Mouse (Mus musculus) heart, postnatal 25 days (tissue): ENCODE measurements around the gene Il12rb2. TPM values are rescaled to one million over a fixed set of nuclear protein-coding genes. Genes with fewer than 3 reads are reported as not detected.

Source experiments
- DNase-seq: peaks from one replicate; pipeline ENCODE4 v3.0.0; 2022; ENCODE audit warnings: low spot score
- intact Hi-C: fragments of 180-260 bp; cut with DNase I; formaldehyde crosslinking; loops from one replicate; pipeline ENCODE4 v1.15.1; 2025
- total RNA-seq, 2 experiments: library from RNA; stranded (reverse); gene quantifications; 2 replicates each; pipeline ENCODE4 v1.2.3; 2021

Gene Il12rb2
- total RNA-seq, 2 experiments from 2014 or later = 0.08 TPM; not detected in 1

DNA sequence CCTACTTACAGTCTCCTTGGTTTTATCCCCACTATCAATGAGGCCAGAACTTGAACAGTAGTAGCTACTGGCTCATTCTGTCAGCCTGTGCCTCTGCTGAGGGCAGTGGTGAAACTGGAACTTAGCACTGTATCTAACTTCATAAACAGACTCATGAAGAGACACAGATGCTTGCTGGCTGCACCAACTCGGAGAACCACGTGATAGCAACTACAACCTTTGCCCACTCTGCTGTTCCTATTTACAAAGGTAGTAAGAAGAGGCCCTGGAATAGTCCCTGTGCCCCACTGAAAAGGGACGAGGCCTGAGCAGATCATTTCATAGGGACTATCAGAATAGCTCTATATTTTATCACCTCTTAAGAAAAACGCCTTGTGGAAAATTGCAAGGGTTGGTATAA, 75.7 kb downstream of the Il12rb2 start:
- DNase-seq = no peak

GRCm38 (mm10) chr6:67298742-67299141, 77.2 kb downstream of the Il12rb2 start:
- DNase-seq = no peak
- intact Hi-C loops = no loop called here

More for the DNA sequence above, 75.7 kb downstream of the Il12rb2 start:
- intact Hi-C loops = no loop called here

- intact Hi-C loops = no loop called here
- DNase-seq = no peak
These were observed 79.9 kb downstream of the Il12rb2 start for GRCm38 (mm10) chr6:67296126-67296525.

DNA sequence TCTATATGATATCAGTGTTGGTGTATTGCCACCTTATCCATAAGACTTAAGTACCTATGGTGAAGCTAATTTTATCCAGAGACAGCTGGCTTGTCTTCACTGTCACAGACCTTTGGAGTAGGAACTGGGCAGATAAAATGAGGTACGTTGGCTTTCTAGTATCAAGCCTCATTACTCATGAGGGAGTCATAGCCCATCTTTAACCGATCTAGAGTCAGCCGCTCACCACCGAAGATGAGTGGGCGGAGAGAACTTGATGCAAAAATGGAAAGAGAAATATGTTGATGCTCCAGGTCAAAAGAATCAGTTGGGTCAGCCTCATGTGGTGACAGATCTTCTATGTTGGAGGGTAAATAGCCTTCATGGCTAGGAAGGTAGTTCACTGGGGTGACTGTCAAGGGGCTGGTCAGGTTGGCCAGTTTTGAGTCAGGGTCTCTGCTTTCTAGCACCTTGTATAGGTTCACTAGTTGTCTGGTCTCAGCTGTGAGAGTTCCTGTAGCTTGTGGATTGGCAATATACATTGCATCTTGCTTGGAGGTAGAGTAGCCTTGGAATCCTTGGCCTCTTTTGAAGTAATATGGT, 83.9 kb downstream of the Il12rb2 start:
- intact Hi-C loops = no loop called here
- DNase-seq = no peak

DNA sequence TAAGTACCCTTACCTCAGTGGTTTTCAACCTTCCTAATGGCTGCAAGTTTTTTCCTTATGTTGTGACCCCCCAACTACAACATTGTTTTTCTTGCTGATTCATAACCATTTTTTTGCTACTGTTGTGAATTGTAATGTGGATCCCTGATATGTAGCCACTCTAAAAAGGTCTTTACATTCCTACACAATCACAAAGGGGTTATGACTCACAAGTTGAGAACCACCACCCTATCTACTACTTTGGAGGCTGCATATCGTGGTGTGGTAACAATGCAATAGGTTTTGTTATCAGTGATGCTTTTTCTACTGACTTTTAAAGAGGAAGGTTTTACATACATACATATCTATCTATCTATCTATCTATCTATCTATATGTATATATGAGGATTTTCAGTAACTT, 93.1 kb downstream of the Il12rb2 start:
- intact Hi-C loops = no loop called here
- DNase-seq = no peak

DNA sequence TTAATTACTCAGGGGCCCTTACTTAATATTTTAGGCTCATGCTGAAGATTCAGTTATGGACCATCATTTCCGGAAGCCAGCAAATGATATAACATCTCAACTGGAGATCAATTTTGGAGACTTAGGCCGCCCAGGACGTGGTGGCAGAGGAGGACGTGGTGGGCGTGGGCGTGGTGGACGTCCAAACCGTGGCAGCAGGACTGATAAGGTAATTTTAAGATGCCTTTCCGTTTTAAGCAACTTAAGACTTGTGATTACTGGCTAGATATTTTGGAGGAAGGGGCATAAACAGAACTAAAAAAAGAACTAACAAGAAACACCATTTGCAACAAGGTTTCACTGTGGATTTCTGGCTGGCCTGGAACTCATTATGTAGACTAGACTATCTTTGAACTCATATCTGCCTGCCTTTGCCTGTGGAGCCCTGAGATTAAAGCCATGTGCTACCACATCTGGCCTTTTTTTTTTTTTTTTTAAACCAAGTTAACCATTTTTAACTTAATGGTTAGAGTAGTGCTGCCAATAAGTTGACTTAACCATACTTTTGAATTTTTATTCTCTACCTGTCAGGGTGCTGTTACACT, 94.3 kb downstream of the Il12rb2 start:
- intact Hi-C loops = no loop called here
- no peak for DNase-seq

DNA sequence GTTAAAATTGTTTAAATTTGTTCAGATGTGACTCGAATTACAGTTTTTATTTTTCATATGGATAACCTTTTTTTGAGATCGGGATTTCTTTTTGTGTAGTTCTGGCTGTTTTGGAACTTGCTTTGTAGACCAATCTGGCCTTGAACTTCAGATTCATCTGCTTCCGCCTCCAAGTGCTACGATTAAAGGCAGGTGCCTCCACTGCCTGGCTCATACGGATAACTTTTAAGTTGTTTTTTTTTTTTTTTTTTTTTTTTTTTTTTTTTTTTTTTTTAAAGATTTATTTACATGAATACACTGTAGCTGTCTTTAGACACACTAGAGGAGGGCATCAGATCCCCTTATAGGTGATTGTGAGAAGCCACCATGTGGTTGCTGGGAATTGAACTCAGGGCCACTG, 98.0 kb downstream of the Il12rb2 start:
- DNase-seq = no peak
- intact Hi-C loops = no loop called here

DNA sequence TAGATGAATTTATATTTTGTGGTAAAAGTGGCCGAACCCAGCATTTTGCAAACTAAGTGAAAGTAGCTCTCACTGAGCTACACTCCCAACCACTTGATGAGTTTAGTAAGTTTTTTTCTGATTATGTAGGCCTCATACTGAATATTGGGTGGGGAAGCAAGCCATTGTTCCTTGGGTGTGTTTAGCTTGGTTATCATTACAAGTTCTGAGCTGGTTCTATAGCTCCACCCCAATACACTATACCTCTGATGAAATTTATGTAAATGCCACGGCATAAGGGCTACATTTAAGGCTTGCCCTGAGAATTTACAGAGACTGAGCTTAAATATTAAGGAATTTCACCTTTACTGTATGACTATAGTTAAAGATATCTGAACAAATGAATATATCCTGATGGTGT, 106.5 kb downstream of the Il12rb2 start:
- intact Hi-C loops = loop anchor here (5.0 to 10.0 kb wide), 2 partner anchors 42 to 95 kb away; no protein-coding TSS in a partner anchor

DNA sequence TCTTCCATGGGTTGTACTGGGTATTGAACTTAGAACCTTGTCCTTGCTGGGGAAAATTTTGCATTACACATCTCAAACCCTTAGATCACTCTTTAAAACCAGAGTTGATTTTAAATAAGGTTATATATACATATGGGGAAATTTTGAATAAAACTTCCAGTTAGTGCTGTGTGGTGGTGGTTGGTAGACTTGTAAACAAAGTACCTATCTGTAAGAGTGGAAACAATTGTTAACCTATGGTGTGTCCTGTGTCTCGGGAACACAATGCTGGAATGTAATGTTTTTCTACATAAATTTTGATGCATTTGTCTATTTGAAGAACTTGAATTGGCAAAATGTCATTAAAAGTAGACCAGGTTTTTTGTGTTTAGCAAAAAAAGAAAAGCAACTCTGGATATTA, 107.0 kb downstream of the Il12rb2 start:
- DNase-seq = no peak
- intact Hi-C loops = loop anchor here (5.0 to 10.0 kb wide), 2 partner anchors 42 to 94 kb away; no protein-coding TSS in a partner anchor

More for the DNA sequence above, 106.5 kb downstream of the Il12rb2 start:
- DNase-seq = no peak

GRCm38 (mm10) chr6:67268245-67268612, 107.8 kb downstream of the Il12rb2 start:
- intact Hi-C loops = loop anchor here (5.0 to 10.0 kb wide), 2 partner anchors 41 to 93 kb away; no protein-coding TSS in a partner anchor

DNA sequence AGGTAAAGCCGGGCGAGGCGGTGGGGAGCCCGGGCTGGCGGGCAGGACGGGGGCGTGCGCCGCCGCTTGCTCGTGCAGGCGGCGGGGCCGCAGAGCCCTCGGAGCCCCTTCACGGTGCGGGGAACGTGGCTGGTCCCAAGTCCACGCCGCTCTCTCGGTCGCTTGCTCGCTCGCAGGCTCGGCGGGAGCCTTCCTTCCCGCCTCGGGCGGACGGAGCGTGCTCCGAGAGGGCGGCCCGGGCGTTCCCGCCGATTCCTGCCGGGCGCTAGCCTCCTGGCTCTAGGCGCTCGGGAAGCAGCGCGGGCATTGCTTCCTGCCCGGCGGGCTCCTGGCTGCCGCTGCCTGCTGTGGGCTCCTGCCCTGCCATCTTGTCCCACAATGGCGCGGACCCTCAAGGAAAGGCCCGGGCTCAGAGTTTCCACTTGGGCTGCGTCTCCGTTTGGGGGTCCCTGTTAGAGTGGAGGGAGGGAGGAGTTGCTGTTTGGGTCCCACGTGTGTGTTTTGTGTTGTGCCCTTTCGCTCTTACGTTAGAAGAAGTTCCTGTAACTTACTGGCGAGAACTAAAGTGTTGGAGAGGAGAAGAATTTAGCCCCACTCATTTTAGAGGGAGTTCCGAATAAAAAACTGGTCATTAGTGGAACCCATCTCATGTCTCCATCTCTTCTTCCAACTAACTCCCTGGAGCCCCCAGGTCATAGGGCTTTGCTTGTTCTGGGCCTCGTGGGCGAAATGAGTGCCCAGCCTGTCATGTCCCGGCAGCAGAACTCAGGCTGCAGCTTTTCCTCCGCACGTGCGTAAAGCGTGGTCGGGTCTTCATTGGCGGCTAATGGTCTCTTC, 108.4 kb downstream of the Il12rb2 start:
- intact Hi-C loops = loop anchor here (5.0 to 10.0 kb wide), 2 partner anchors 40 to 93 kb away; no protein-coding TSS in a partner anchor
- DNase-seq = peak; percentile 1

More at GRCm38 (mm10) chr6:67268245-67268612, 107.8 kb downstream of the Il12rb2 start:
- DNase-seq = no peak

DNA sequence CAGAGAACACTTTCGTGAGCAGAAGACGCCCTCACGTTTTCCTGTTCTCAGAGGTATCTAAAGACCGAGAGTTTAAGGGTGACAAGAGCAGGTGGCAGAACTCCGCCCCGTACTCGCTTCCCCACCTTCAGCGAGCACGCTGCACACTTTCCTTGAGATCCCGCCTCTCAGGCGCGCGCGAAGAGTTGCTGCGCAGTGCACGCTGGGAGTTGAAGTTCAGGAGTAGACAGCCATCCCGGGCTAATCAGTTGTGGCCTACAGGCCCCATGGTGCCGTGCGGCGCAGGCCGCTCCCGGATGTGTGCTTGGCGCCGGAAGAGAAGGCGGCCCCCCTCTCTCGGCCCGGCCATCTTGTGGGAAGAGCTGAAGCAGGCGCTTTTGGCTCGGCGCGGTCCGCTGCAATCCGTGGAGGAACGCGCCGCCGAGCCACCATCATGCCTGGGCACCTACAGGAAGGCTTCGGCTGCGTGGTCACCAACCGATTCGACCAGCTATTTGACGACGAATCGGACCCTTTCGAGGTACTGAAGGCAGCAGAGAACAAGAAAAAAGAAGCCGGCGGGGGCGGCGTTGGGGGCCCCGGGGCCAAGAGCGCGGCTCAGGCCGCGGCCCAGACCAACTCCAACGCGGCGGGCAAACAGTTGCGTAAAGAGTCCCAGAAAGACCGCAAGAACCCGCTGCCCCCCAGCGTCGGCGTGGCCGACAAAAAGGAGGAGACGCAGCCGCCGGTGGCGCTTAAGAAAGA, 109.2 kb downstream of the Il12rb2 start:
- peak; percentile 93 for DNase-seq
- intact Hi-C loops = loop anchor here (5.0 to 10.0 kb wide), 2 partner anchors 40 to 92 kb away; no protein-coding TSS in a partner anchor

- DNase-seq = no peak
- intact Hi-C loops = loop anchor here (5.0 to 10.0 kb wide), 2 partner anchors 39 to 91 kb away; no protein-coding TSS in a partner anchor
These were observed 109.8 kb downstream of the Il12rb2 start for GRCm38 (mm10) chr6:67266159-67266657.

DNA sequence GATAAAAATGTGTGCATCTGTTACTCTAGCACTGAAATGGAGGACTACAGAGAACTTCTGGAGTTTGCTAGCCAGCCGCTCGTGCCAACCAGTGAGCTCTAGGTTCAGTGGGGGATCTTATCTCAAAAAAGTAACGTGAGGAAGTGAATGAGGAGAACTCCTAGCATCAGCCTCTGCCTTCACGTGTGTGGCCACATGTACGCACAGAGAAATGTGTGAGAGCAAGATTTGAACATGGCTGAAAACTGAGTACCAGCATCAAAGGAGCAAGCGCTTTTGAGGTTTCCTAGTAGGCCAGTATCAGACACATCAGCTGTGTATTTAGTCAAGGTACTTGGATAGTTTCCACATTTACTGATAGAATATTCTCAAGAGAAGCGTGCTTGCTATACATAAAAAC, 111.1 kb downstream of the Il12rb2 start:
- no peak for DNase-seq
- intact Hi-C loops = loop anchor here (5.0 to 10.0 kb wide), 2 partner anchors 38 to 90 kb away; no protein-coding TSS in a partner anchor

DNA sequence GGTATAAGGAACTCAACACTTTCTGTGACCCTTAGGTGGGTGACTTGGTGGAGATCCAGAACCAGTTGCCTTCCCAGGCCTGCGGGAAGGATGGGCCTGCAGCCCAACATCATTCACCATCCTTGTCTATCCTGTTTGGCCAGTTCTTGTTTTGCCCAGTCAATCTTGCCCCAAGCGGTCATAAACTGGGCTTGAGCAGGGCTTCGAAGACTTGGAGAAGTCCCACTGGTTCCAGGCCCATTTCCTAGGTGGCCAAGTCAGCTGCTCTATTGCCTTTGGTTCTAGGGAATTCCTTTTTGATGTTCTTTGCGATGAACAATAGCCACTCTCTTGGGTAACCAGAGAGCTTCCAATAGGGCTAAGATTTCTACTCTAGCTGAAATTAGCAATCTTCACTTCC, 124.9 kb downstream of the Il12rb2 start:
- intact Hi-C loops = no loop called here
- DNase-seq = no peak

GRCm38 (mm10) chr6:67244451-67244850, 131.5 kb downstream of the Il12rb2 start:
- intact Hi-C loops = no loop called here
- no peak for DNase-seq

DNA sequence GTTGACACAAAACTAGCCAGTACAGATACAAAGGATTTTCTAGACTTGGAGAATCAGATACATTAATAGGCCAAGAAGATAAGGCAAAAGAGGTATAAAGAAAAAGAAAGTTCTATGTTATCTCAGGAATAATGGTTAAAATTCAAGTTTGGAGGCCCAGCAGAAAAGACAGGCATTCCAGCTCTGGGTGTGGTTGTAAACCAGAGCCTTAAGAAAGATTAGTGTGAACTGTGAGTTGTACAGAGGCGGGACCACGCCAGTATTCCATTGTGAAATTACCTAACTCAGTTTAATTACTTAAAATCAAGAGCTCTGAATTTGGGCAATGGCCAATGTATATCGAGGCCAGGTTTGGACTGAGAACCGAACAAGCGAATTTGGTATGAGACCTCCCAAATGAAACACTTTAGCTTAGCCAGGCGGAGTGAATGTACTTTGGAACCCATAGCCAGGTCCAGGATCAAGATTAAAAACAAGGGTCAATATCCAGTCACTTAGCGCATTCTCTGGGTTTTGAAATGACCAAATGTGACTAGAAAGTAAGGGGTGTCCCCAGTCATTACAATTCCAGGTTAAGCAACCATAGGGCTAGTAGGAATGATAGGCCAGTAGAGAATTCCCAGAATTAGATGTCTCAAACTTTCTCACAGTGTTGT, 132.1 kb downstream of the Il12rb2 start:
- DNase-seq = no peak
- intact Hi-C loops = no loop called here
